Mouse (Mus musculus) forebrain, embryonic 14.5 days (tissue): ENCODE data around the gene Wdr92. TPM values are rescaled to one million over a fixed set of nuclear protein-coding genes. Genes with fewer than 3 reads are reported as not detected.

Source experiments
- ATAC-seq: fragments of 200-750 bp; cut with Nextera tagmentation; 2 replicates; pipeline ENCODE4 v1.8.0; 2017; ENCODE audit warnings: mild to moderate bottlenecking, moderate library complexity
- DNase-seq: peaks from one replicate; pipeline ENCODE4 v3.0.0-alpha.2; 2015; ENCODE audit warnings: low spot score
- H3K27ac ChIP-seq: fragments of 300-500 bp; sonication (generic); 2 replicates; pipeline ENCODE4 v1.5.1; 2014; ENCODE audit warnings: low read depth, mild to moderate bottlenecking, control low read depth, low read length, moderate library complexity
- H3K27me3 ChIP-seq: fragments of 300-500 bp; sonication (generic); replicated peaks from 2 replicates; pipeline ENCODE4 v1.6.1; 2014; ENCODE audit warnings: low read length, control low read depth, mixed read lengths; ENCODE audit not compliant: control insufficient read depth, insufficient read depth
- H3K36me3 ChIP-seq: fragments of 300-500 bp; sonication (generic); 2 replicates; pipeline ENCODE4 v1.6.1; 2014; ENCODE audit warnings: low read length, control low read depth; ENCODE audit not compliant: control insufficient read depth, insufficient read depth
- H3K4me1 ChIP-seq: fragments of 300-500 bp; sonication (generic); 2 replicates; pipeline ENCODE4 v1.6.1; 2014; ENCODE audit warnings: antibody characterized with exemption, low read length, control low read depth; ENCODE audit not compliant: control insufficient read depth, insufficient read depth
- H3K4me2 ChIP-seq: fragments of 300-500 bp; sonication (generic); 2 replicates; pipeline ENCODE4 v1.6.1; 2014; ENCODE audit warnings: mild to moderate bottlenecking, control low read depth, low read length
- H3K4me3 ChIP-seq: fragments of 300-500 bp; sonication (generic); 2 replicates; pipeline ENCODE4 v1.5.1; 2014; ENCODE audit warnings: low read depth, low read length, control low read depth
- H3K9ac ChIP-seq: fragments of 300-500 bp; sonication (generic); 2 replicates; pipeline ENCODE4 v1.6.1; 2014; ENCODE audit warnings: mild to moderate bottlenecking, low read length, control low read depth, moderate library complexity
- H3K9me3 ChIP-seq: fragments of 300-500 bp; sonication (generic); replicated peaks from 2 replicates; pipeline ENCODE4 v1.6.1; 2016; ENCODE audit warnings: low read length, control low read depth, mixed read lengths; ENCODE audit not compliant: control insufficient read depth
- WGBS: fragments of 180-500 bp; shearing (Covaris S2); extraction: QIAGEN DNeasy Blood & Tissue Kit; methylation state at CpG from one replicate; pipeline ENCODE4 v1.1.7; 2014; 5-methylcytosine and 5-hydroxymethylcytosine counted together
- polyA plus RNA-seq: library from polyadenylated mRNA; unstranded; fragments of >200 nt; fragmentation: Nextera tagmentation; extraction: Ambion mirVana; gene quantifications from 2 replicates; pipeline ENCODE4 v1.2.1, GENCODE M21; 2014

Gene Wdr92
- polyA plus RNA-seq, 1 experiment from 2014 or later, result 22.3 TPM

DNA sequence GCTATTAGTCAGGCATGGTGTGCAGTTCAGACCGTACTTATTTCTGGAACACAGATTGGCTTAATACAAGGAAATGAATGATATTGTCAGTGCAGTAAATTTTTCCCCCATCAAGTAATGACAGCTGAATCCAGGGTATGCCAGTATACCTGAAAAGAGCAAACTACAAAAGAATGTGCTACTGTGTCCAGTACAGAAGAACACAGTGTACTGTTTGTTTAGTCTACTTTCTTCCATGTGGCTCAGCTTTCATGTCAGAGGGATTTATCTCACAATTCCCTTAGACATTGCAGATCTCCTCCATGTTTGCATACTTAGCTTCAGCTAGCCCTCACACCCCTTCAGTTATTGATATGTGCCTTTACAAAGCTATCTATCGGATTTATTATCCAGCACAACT, 12.6 kb upstream of the Wdr92 start:
- Histone ChIP-seq H3K4me1 (no peaks in the 10 kb centered on the region), H3K27me3 (no peaks in the 10 kb centered on the region), H3K27ac (no peak overlapping the region), H3K36me3 (0 out of 2 replicates have a peak, but pooled peaks cover 3% of the 10 kb centered on the region), H3K9ac (no peak overlapping the region), H3K9me3 (no peaks in the 10 kb centered on the region), H3K4me3 (no peak overlapping the region), H3K4me2 (no peak overlapping the region)
- DNase-seq (no peak), ATAC-seq (no peak)
- WGBS, result 87% methylated on average over 2 of the region's 2 CpGs

GRCm38 (mm10) chr11:17170938-17171729, 10.8 kb upstream of the Wdr92 start:
- WGBS, result 98% methylated on average over 1 of the region's 1 CpGs
- DNase-seq (no peak), ATAC-seq (no peak)
- H3K27me3 ChIP-seq, result no peaks in the 10 kb centered on the region
- no peak overlapping the region for H3K4me2 ChIP-seq
- H3K9ac ChIP-seq, result no peak overlapping the region
- H3K9me3 ChIP-seq, result no peaks in the 10 kb centered on the region
- H3K4me3 ChIP-seq, result no peak overlapping the region
- H3K27ac ChIP-seq, result no peak overlapping the region
- 0 out of 2 replicates have a peak, but pooled peaks cover 3% of the 10 kb centered on the region for H3K36me3 ChIP-seq
- no peaks in the 10 kb centered on the region for H3K4me1 ChIP-seq

DNA sequence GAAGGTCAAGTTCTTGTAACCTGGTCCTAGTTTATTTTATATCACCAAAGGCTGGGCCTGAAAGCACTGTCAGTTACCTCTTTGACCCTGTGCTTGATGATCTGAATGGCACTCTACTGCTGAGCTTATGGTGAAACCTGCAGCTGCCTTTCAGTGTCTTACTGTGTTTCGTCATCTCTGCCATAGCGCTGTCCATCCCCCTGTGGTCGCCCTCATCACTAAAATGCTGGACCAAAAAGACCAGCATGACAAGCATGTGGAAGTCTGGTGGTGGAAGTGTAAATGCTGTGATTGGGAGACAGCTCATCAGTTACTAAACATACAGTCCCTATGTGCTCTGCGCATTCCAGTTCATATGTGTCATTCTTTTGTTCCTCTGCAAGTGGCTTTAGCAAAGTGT, 9.6 kb upstream of the Wdr92 start:
- H3K27ac ChIP-seq, result no peak overlapping the region
- ATAC-seq, result no peak
- no peaks in the 10 kb centered on the region for H3K27me3 ChIP-seq
- H3K9ac ChIP-seq, result no peak overlapping the region
- no peaks in the 10 kb centered on the region for H3K4me1 ChIP-seq
- H3K4me2 ChIP-seq, result no peak overlapping the region
- no peak overlapping the region for H3K4me3 ChIP-seq
- no peaks in the 10 kb centered on the region for H3K9me3 ChIP-seq
- no peak for DNase-seq
- 0 out of 2 replicates have a peak, but pooled peaks cover 3% of the 10 kb centered on the region for H3K36me3 ChIP-seq
- WGBS, result 97% methylated on average over 4 of the region's 4 CpGs

DNA sequence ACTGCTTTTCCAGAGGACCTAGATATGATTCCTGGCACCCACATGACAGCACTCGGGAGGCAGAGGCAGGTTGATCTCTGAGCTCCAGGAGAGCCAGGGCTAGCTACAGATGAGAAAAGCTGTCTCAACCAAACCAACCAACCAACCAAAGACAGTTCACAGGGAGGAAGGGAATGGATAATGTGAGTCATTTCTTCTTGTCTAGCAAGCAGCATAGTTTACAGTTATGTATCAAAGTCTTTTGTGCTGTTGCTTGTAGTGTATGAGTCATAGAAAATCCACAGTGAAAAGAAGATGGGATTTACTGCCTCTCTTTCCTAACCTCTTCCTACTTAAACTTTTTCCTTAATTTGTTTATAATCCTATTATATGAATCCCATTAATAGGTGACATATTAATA, 5.3 kb upstream of the Wdr92 start:
- H3K9ac ChIP-seq, result no peak overlapping the region
- H3K4me1 ChIP-seq, result no peaks in the 10 kb centered on the region; the same call in 1 of the 2 replicates
- WGBS, result 96% methylated on average over 1 of the region's 1 CpGs
- H3K27me3 ChIP-seq, result no peaks in the 10 kb centered on the region
- no peak for DNase-seq
- H3K36me3 ChIP-seq, result 0 out of 2 replicates have a peak, but pooled peaks cover 3% of the 10 kb centered on the region
- no peak overlapping the region for H3K27ac ChIP-seq
- H3K4me3 ChIP-seq, result no peak overlapping the region
- ATAC-seq, result no peak
- no peak overlapping the region for H3K4me2 ChIP-seq
- H3K9me3 ChIP-seq, result no peaks in the 10 kb centered on the region

DNA sequence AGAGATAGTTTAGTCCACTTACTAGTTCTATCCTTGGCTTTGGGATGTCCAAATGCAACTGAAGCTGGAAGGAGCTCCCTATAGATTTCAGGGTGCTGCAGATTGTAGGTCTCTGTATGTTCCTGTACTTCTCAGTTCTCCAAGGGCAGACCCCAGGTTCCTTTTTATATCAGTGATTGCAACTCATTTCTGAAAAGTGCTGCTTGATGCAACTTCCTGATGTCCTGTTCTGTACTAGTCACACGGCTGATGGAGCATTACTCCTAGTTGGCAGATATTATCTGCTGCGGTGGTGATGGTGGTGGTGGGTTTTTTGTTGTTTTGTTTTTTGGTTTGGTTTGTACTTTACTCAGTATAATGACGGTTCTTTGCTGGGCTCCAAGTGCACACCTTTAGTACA, 1.2 kb upstream of the Wdr92 start:
- Histone ChIP-seq H3K36me3 (no peaks in the 10 kb centered on the region), H3K4me3 (no peak overlapping the region), H3K27ac (no peak overlapping the region), H3K9me3 (no peaks in the 10 kb centered on the region), H3K4me1 (no peaks in the 10 kb centered on the region; the same call in 1 of the 2 replicates), H3K9ac (no peak overlapping the region), H3K4me2 (no peak overlapping the region), H3K27me3 (no peaks in the 10 kb centered on the region)
- ATAC-seq, result no peak
- no peak for DNase-seq
- 92% methylated on average over 3 of the region's 3 CpGs for WGBS

- no peaks in the 10 kb centered on the region for H3K27me3 ChIP-seq
- ATAC-seq, result no peak
- no peak overlapping the region for H3K4me3 ChIP-seq
- no peak overlapping the region for H3K9ac ChIP-seq
- no peaks in the 10 kb centered on the region; the same call in 1 of the 2 replicates for H3K4me1 ChIP-seq
- WGBS, result 90% methylated on average over 2 of the region's 2 CpGs
- no peaks in the 10 kb centered on the region for H3K9me3 ChIP-seq
- H3K36me3 ChIP-seq, result no peaks in the 10 kb centered on the region
- H3K27ac ChIP-seq, result no peak overlapping the region
- H3K4me2 ChIP-seq, result no peak overlapping the region
- DNase-seq, result no peak
Observed at GRCm38 (mm10) chr11:17183165-17183564, 1.3 kb downstream of the Wdr92 start.

- Histone ChIP-seq H3K27me3 (no peaks in the 10 kb centered on the region), H3K27ac (no peak overlapping the region), H3K4me3 (no peak overlapping the region), H3K9ac (no peak overlapping the region), H3K4me2 (no peak overlapping the region), H3K4me1 (no peaks in the 10 kb centered on the region), H3K9me3 (no peaks in the 10 kb centered on the region), H3K36me3 (0 out of 2 replicates have a peak, but pooled peaks cover 3% of the 10 kb centered on the region)
- ATAC-seq, result no peak
- whole genome bisulfite sequencing, result 77% methylated on average over 3 of the region's 3 CpGs
- no peak for DNase-seq
Observed at GRCm38 (mm10) chr11:17187649-17188048, 5.7 kb downstream of the Wdr92 start.

DNA sequence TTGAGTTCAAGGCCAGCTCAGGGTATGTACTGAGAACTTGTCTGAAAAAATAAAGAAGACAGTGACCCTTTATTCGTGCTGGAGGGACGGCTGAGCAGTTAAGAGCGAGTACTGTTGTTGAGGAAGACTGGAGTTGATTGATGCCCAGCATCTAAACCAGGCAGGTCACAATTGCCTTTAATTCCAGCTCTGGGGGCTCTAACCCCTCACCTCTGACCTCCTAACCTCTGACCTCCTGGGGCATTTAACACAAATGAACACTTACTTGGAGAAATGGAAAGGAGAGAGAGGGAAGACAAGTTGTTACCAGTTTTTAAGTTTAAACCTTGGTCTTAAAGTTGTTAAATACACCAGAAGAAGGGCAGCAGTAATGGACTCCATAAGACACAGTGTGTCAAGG, 6.9 kb downstream of the Wdr92 start:
- Histone ChIP-seq H3K4me3 (no peak overlapping the region), H3K4me1 (no peaks in the 10 kb centered on the region), H3K9me3 (no peaks in the 10 kb centered on the region), H3K4me2 (no peak overlapping the region), H3K27ac (no peak overlapping the region), H3K9ac (no peak overlapping the region), H3K36me3 (0 out of 2 replicates have a peak, but pooled peaks cover 3% of the 10 kb centered on the region), H3K27me3 (no peaks in the 10 kb centered on the region)
- no peak for ATAC-seq
- no peak for DNase-seq
- WGBS, result 73% methylated on average over 3 of the region's 3 CpGs

GRCm38 (mm10) chr11:17192151-17192844, 10.4 kb downstream of the Wdr92 start:
- H3K4me2 ChIP-seq, result no peak overlapping the region
- H3K36me3 ChIP-seq, result peaks cover 35% of the 10 kb centered on the region
- no peaks in the 10 kb centered on the region for H3K4me1 ChIP-seq
- no peak overlapping the region for H3K9ac ChIP-seq
- no peak for DNase-seq
- no peak overlapping the region for H3K4me3 ChIP-seq
- H3K27me3 ChIP-seq, result no peaks in the 10 kb centered on the region
- ATAC-seq, result no peak
- no peaks in the 10 kb centered on the region for H3K9me3 ChIP-seq
- WGBS, result 36% methylated on average over 9 of the region's 9 CpGs
- no peak overlapping the region for H3K27ac ChIP-seq
